Mouse (Mus musculus) forebrain, embryonic 15.5 days (tissue): ENCODE measurements at regions not wholly inside any gene's neighbourhood (a gene's known extent, or its start where the extent isn't known, plus 50 kb on each side); places are given as distances from the start of the nearest gene placed in this dataset.

Experiments used
- ATAC-seq: fragments of 200-750 bp; cut with Nextera tagmentation; replicated peaks from 2 replicates; pipeline ENCODE4 v1.8.0; 2017; ENCODE audit warnings: mild to moderate bottlenecking, moderate TSS enrichment, moderate library complexity
- H3K27ac ChIP-seq: fragments of 300-500 bp; sonication (generic); replicated peaks from 2 replicates; pipeline ENCODE4 v1.5.1; 2015; ENCODE audit warnings: mild to moderate bottlenecking, inconsistent platforms
- H3K27me3 ChIP-seq: fragments of 300-500 bp; sonication (generic); 2 replicates; pipeline ENCODE4 v1.6.1; 2015; ENCODE audit warnings: inconsistent platforms
- H3K36me3 ChIP-seq: fragments of 300-500 bp; sonication (generic); 2 replicates; pipeline ENCODE4 v1.6.1; 2015; ENCODE audit warnings: mild to moderate bottlenecking, inconsistent platforms
- H3K4me1 ChIP-seq: fragments of 300-500 bp; sonication (generic); 2 replicates; pipeline ENCODE4 v1.6.1; 2015; ENCODE audit warnings: inconsistent platforms
- H3K4me2 ChIP-seq: fragments of 300-500 bp; sonication (generic); replicated peaks from 2 replicates; pipeline ENCODE4 v1.6.1; 2015; ENCODE audit warnings: mild to moderate bottlenecking, inconsistent platforms
- H3K4me3 ChIP-seq: fragments of 300-500 bp; sonication (generic); 2 replicates; pipeline ENCODE4 v1.5.1; 2015; ENCODE audit warnings: mild to moderate bottlenecking, inconsistent platforms
- H3K9ac ChIP-seq: fragments of 300-500 bp; sonication (generic); replicated peaks from 2 replicates; pipeline ENCODE4 v1.6.1; 2015; ENCODE audit warnings: mild to moderate bottlenecking, inconsistent platforms
- H3K9me3 ChIP-seq: fragments of 300-500 bp; sonication (generic); 2 replicates; pipeline ENCODE4 v1.6.1; 2016; ENCODE audit warnings: inconsistent platforms
- WGBS: fragments of 180-500 bp; shearing (Covaris S2); methylation state at CpG from one replicate; pipeline ENCODE4 v1.1.7; 2015; ENCODE audit warnings: mixed read lengths; 5-methylcytosine and 5-hydroxymethylcytosine counted together

DNA sequence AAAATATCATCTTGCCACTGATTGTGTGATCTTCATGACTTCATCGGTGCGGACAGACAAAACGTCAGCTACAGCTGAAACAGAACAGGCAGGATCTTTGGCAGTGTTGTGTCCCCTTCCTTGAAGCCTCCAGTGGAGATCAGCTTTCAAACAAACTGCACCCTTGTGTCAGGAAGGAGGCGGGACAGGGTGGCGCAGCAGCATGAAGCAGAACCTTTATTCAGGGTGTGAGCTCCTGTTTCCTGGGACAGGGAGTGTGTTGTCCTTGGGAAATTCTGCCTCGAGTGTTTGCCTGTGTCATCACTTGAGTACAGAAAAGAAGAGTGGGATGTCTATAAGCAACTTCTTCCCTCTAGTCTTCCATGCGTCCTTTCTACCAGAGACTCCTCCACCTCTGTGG is 232.7 kb upstream of the A1bg start:
- no peaks in the 10 kb centered on the region for H3K36me3 ChIP-seq
- no peaks in the 10 kb centered on the region for H3K9me3 ChIP-seq
- H3K27ac ChIP-seq, result no peak overlapping the region
- no peak overlapping the region for H3K4me3 ChIP-seq
- WGBS, result 72% methylated on average over 7 of the region's 7 CpGs
- H3K4me2 ChIP-seq, result no peak overlapping the region
- no peaks in the 10 kb centered on the region for H3K27me3 ChIP-seq
- ATAC-seq, result no peak
- peaks cover 7% of the 10 kb centered on the region for H3K4me1 ChIP-seq
- H3K9ac ChIP-seq, result no peak overlapping the region

- H3K27ac ChIP-seq, result no peak overlapping the region
- H3K4me1 ChIP-seq, result peaks cover 7% of the 10 kb centered on the region
- no peaks in the 10 kb centered on the region for H3K27me3 ChIP-seq
- no peak for ATAC-seq
- no peaks in the 10 kb centered on the region for H3K9me3 ChIP-seq
- H3K4me3 ChIP-seq, result no peak overlapping the region
- 84% methylated on average over 12 of the region's 12 CpGs for WGBS
- H3K9ac ChIP-seq, result no peak overlapping the region
- H3K36me3 ChIP-seq, result no peaks in the 10 kb centered on the region
- no peak overlapping the region for H3K4me2 ChIP-seq
Measured at GRCm38 (mm10) chr15:61154166-61154565, 231.4 kb upstream of the A1bg start.

DNA sequence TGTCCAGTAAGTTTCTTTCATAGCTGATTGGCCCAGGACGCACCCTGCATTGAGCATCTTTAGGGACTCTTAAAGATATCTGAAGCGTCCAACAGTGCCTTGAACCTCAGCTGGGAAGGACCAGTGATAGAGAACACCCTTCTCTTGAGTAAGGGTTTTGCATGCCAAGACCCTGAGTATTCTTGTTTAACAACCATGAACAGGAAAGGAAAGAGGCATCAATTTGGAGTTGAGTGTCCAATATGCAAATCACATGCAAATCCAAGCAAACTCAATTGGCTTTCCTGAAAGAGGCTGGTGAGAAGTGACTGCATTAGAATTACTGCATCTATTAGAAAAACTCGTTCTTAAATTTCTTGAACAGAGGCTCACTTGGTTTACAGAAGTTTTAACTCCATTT is 220.0 kb upstream of the A1bg start:
- Histone ChIP-seq H3K4me3 (no peak overlapping the region), H3K36me3 (no peaks in the 10 kb centered on the region), H3K4me1 (no peaks in the 10 kb centered on the region), H3K27me3 (no peaks in the 10 kb centered on the region), H3K9me3 (no peaks in the 10 kb centered on the region), H3K9ac (no peak overlapping the region), H3K4me2 (no peak overlapping the region), H3K27ac (no peak overlapping the region)
- WGBS, result 32% methylated on average over 3 of the region's 3 CpGs
- ATAC-seq, result 0 out of 2 replicates have a peak, but pooled peaks have one; percentile 26

DNA sequence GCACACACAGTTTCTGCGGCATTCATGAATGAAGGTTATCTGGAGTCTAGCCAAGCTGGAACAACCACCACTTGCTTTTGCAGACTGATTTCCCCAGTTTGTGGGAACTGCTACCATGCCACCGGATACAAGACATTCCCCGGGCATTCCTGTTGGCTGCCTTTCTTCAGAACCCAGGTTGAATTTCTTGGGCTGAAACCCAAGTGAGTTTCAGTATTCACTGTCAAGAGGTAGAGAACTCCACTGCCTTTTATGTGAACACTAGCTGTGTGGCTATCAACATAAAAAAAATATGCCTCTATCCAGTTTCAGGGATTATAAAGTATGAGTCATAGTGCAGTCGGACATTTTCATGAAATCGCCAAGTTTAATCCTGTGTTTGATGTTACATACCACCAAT is 216.3 kb upstream of the A1bg start:
- Histone ChIP-seq H3K36me3 (no peaks in the 10 kb centered on the region), H3K4me3 (no peak overlapping the region), H3K27ac (no peak overlapping the region), H3K27me3 (no peaks in the 10 kb centered on the region), H3K4me2 (no peak overlapping the region), H3K4me1 (no peaks in the 10 kb centered on the region), H3K9ac (no peak overlapping the region), H3K9me3 (no peaks in the 10 kb centered on the region)
- no peak for ATAC-seq
- 66% methylated on average over 5 of the region's 5 CpGs for WGBS

DNA sequence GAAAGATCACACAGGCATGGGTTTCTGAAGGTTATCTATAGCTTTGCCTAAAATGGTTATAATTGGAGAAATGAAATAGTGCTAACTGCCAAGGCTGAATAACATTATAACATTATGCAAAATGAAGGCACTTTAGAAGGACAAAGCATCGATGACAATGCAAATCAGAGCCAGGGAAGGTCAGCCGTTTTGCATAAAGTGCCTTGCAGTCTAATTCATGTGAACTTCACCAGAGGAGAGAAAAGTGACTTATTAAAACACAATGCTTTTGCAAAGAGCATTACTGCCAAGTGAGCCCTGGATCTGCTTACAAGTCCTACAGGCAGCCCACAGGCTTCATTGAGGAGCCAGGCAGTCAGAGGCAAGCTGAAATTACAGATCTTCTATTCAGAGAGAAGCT is 214.0 kb upstream of the A1bg start:
- H3K27ac ChIP-seq, result no peak overlapping the region
- no peak overlapping the region for H3K4me3 ChIP-seq
- H3K36me3 ChIP-seq, result no peaks in the 10 kb centered on the region
- H3K27me3 ChIP-seq, result no peaks in the 10 kb centered on the region
- no peak overlapping the region for H3K9ac ChIP-seq
- H3K4me2 ChIP-seq, result no peak overlapping the region
- H3K9me3 ChIP-seq, result no peaks in the 10 kb centered on the region
- no peak for ATAC-seq
- no peaks in the 10 kb centered on the region for H3K4me1 ChIP-seq
- WGBS, result 56% methylated on average over 2 of the region's 2 CpGs

DNA sequence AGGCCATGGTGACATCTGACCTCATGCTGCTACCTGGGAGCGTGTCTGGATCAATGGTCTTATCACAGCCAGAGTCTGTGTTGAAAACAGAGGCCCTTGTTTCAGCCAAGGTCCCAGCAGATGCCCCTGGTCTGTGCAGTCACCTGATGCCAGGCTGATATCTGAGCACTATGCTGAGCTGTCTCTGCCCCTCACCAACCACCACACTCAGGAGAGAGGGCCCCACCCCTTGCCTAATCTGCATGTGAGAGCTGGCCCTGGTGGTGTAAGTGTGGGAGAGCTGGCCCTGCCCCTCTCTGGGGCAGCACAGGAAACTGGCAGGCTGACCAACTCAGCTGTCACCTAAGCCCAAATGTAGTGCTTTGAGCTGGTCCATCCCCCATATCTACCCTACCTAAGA is 210.5 kb upstream of the A1bg start:
- Histone ChIP-seq H3K4me2 (no peak overlapping the region), H3K27ac (no peak overlapping the region), H3K36me3 (no peaks in the 10 kb centered on the region), H3K4me1 (no peaks in the 10 kb centered on the region), H3K27me3 (no peaks in the 10 kb centered on the region), H3K9ac (no peak overlapping the region), H3K4me3 (no peak overlapping the region), H3K9me3 (no peaks in the 10 kb centered on the region)
- no peak for ATAC-seq
- WGBS, result 93% methylated on average over 1 of the region's 1 CpGs

DNA sequence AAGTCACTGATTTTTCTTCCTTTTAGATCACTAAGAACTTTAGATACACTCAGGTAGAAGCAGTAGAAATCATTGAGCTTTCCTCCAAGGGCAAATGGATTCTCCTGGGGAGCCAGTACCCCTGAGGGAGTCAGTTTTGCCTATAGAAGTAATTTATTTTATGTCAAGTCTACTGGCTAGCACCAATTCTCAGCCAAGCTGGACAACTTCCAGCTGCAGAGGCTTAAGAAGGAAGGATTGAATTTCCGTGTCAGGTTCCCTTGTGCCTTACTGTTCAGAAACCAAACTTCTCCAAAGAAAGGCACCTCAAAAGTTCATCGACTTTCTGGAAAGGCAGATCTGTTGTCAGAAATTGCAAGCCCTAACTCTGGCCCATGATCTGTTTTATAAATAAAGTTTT is 205.2 kb upstream of the A1bg start:
- Histone ChIP-seq H3K4me2 (no peak overlapping the region), H3K9me3 (no peaks in the 10 kb centered on the region), H3K4me3 (no peak overlapping the region), H3K4me1 (no peaks in the 10 kb centered on the region), H3K27ac (no peak overlapping the region), H3K9ac (no peak overlapping the region), H3K27me3 (no peaks in the 10 kb centered on the region), H3K36me3 (no peaks in the 10 kb centered on the region)
- WGBS, result 85% methylated on average over 2 of the region's 2 CpGs
- no peak for ATAC-seq

DNA sequence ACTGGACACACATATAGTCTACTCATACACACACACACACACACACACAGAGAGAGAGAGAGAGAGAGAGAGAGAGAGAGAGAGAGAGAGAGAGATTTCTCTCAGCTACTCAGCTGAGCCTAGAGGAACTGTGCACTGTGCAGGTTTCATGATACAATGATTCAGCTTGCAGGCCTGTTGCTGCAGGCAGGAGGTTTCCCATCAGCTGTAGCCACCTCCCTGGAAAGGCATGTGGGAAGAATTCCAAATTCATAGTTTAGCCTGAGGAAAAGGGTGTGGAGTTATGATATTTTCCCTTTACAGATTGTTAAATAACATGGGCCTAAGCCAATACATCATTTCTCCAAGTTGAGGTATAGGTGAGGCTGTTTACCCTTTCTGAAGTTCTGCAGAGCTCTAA is 204.3 kb upstream of the A1bg start:
- Histone ChIP-seq H3K4me1 (no peaks in the 10 kb centered on the region), H3K36me3 (no peaks in the 10 kb centered on the region), H3K9me3 (no peaks in the 10 kb centered on the region), H3K4me2 (no peak overlapping the region), H3K4me3 (no peak overlapping the region), H3K9ac (no peak overlapping the region), H3K27me3 (no peaks in the 10 kb centered on the region), H3K27ac (no peak overlapping the region)
- ATAC-seq, result no peak

DNA sequence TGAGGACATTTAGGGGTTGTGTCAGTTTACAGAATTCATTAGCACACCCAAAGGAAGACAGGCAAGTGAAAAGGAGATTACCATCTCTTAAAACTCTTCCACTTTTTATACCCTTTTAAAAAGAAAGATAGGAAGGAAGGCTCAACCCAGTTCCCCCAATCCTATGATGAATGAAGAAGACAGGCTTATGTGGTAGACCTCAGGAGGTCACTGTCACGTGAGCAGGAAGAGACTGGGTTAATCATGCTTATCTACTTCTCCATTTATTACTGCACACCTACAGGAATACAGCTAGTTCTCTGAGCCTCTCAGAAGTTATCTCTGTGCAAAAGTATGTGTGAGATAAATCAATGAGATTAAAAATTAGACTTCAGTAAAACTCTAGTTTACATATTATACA is 194.1 kb upstream of the A1bg start:
- H3K4me1 ChIP-seq, result no peaks in the 10 kb centered on the region
- H3K9ac ChIP-seq, result no peak overlapping the region
- H3K9me3 ChIP-seq, result no peaks in the 10 kb centered on the region
- H3K4me3 ChIP-seq, result no peak overlapping the region
- ATAC-seq, result no peak
- H3K4me2 ChIP-seq, result no peak overlapping the region
- H3K27ac ChIP-seq, result no peak overlapping the region
- WGBS, result 73% methylated on average over 1 of the region's 1 CpGs
- H3K36me3 ChIP-seq, result no peaks in the 10 kb centered on the region
- no peaks in the 10 kb centered on the region for H3K27me3 ChIP-seq

DNA sequence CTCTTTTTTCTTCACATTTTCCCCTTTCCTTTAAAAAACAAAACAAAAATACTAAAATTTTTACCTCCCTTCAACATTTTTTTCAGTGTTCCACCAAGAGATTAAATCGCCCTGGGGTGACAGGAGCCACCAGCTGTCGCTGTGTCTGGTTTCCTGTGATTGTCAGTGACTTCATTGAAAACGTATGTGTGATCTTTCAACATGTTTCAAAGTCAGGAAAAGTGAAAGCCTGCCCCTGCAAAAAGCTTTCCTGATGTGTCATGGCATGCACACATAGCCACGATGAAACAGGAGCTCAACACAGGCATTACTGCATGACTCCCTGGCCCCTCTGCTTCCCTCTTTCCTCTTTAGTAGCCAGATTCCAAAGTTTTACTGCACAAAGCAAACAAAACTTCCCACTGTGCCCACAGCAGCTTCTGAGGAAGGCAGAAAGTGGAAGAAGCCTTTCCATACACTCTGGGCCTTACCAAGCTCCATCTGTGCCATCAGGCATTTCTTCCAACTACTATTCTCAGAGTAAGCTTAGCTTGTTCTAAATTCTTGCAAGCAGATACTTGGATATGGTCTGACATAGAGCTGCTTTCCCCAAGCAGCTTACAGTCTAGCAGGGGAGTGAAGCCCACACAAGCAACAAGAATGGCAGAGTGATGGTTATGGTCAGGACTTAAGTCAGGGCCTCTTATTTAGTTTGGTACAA is 186.8 kb upstream of the A1bg start:
- Histone ChIP-seq H3K36me3 (no peaks in the 10 kb centered on the region), H3K27ac (no peak overlapping the region), H3K27me3 (no peaks in the 10 kb centered on the region), H3K4me1 (peaks cover 6% of the 10 kb centered on the region; the same call in 1 of the 2 replicates), H3K4me3 (no peak overlapping the region), H3K4me2 (no peak overlapping the region), H3K9me3 (no peaks in the 10 kb centered on the region), H3K9ac (no peak overlapping the region)
- 28% methylated on average over 4 of the region's 4 CpGs for WGBS
- no peak for ATAC-seq

- Histone ChIP-seq H3K4me1 (peaks cover 6% of the 10 kb centered on the region; the same call in 1 of the 2 replicates), H3K27ac (no peak overlapping the region), H3K4me2 (no peak overlapping the region), H3K4me3 (no peak overlapping the region), H3K9me3 (no peaks in the 10 kb centered on the region), H3K27me3 (no peaks in the 10 kb centered on the region), H3K9ac (no peak overlapping the region), H3K36me3 (no peaks in the 10 kb centered on the region)
- no peak for ATAC-seq
- 19% methylated on average over 2 of the region's 2 CpGs for WGBS
Measured at GRCm38 (mm10) chr15:61108957-61109356, 186.1 kb upstream of the A1bg start.

DNA sequence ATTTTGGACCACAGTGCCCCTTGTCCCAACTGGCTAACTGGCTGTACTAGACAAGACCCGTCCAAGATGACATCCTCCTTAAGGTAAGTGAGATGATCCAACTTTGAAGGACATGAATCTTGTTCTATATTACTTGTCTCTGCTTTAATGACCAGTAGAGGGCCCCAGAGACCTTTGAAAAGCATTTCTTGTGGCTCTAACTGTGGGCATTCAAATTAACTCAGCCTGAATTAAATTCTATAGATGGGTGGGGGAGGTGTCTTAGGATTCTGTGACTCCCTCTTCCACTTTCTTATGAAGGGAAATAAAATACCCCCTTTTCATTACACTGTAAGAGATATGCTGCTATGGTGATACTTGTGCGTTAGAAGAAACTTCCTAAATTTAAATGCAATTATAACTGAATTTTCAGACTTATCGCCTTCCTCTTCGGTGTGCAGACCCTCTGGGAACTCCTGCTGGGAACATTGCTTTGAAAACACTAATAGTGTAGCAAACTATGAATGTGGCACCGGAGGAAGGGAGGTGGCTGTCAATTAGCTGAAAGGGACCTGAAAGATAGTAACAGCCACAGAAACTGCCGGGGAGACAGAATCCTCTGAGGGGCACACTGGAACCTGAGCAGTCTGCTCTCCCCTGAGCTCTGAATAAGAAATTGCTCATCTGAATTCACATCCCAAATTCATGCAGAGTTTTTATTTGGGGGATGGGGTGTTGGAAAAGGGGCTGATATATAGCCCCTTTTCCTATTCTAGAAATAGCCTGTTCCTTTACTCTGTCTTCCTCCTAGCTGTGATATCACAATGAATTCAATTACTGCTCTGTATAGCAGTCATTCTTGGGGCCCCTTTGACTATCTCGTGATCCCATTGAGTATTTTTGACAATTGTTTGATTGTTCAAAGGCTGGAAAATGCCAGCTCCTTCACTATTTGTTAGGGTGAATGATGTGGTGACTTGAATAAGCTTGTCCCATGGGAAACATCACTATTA is 179.9 kb upstream of the A1bg start:
- H3K4me1 ChIP-seq, result peaks cover 7% of the 10 kb centered on the region
- H3K27me3 ChIP-seq, result no peaks in the 10 kb centered on the region
- no peak overlapping the region for H3K4me3 ChIP-seq
- 6% methylated on average over 7 of the region's 7 CpGs for WGBS
- peak overlapping the region; percentile 23; the same call in 1 of the 2 replicates for H3K4me2 ChIP-seq
- no peaks in the 10 kb centered on the region for H3K9me3 ChIP-seq
- no peak overlapping the region for H3K27ac ChIP-seq
- peak; percentile 78 for ATAC-seq
- H3K9ac ChIP-seq, result no peak overlapping the region
- H3K36me3 ChIP-seq, result no peaks in the 10 kb centered on the region
